ENCODE assay signal across 21 mouse cellular contexts in genomic region chr3:61247344-61247743, GRCm38 (mm10).
A peak's percentile ranks its signal among the peaks of the same experiment; 100 is the strongest.
DNase-seq lines count a peak whose midpoint lies in the region; TF ChIP-seq lines count a peak whose summit lies in the region.
"Had no signal": no experiment of that assay in that cellular context is flagged by ENCODE, and none has a peak within 500 bp of the region (broad histone marks: within the 10 kb centered on the region; RNA-seq: fewer than 3 reads in every experiment).

No protein-coding gene starts in this region.

- TF ChIP-seq CTCF in kidney, adult 2 months (conservative IDR thresholded peaks at IDR 0.05; ENCODE audit: insufficient read depth, insufficient read length, low read depth, low read length): no peak
- TF ChIP-seq CTCF in C2C12 (IDR thresholded peaks at IDR 0.05; ENCODE audit: control insufficient read depth, insufficient read depth, insufficient read length): no peak

- TF ChIP-seq POLR2A in kidney, adult 2 months (IDR thresholded peaks at IDR 0.05; ENCODE audit: low read depth, low read length): no peak

- H3K27me3 ChIP-seq in heart, embryonic 10.5 days (ENCODE audit: insufficient read depth, poor library complexity, severe bottlenecking): no peaks in the 10 kb centered on the region
- no peaks in the 10 kb centered on the region for H3K27me3 ChIP-seq in kidney, adult 2 months (replicated peaks; ENCODE audit: control insufficient read depth, insufficient read depth, low read length)
- no peaks in the 10 kb centered on the region for H3K27me3 ChIP-seq in C2C12 (ENCODE audit: control insufficient read depth, insufficient read depth, insufficient read length)
- H3K27me3 ChIP-seq: embryonic facial prominence, embryonic 12.5 days; forebrain, embryonic 15.5 days; hindbrain, embryonic 12.5 days; liver, embryonic 12.5 days; neural tube, embryonic 12.5 days had no signal

- no peak overlapping the region for H3K4me3 ChIP-seq in heart, embryonic 10.5 days
- H3K4me3 ChIP-seq in kidney, adult 2 months (ENCODE audit: insufficient read depth, low read depth, low read length): no peak overlapping the region
- no peak overlapping the region for H3K4me3 ChIP-seq in C2C12 (ENCODE audit: insufficient read depth, poor library complexity, severe bottlenecking)
- H3K4me3 ChIP-seq: embryonic facial prominence, embryonic 12.5 days; erythroblast, embryonic 14.5 days; forebrain, embryonic 15.5 days; hindbrain, embryonic 12.5 days; left cerebral cortex, adult 2 months; liver, embryonic 12.5 days; neural tube, embryonic 12.5 days had no signal

- WGBS in heart, embryonic 10.5 days: 60% methylated on average over 1 of the region's 1 CpGs
- WGBS in kidney, adult 2 months: 18% methylated on average over 1 of the region's 1 CpGs

- H3K9me3 ChIP-seq in heart, embryonic 10.5 days: no peaks in the 10 kb centered on the region
- H3K9me3 ChIP-seq: embryonic facial prominence, embryonic 12.5 days; forebrain, embryonic 15.5 days; hindbrain, embryonic 12.5 days; liver, embryonic 12.5 days; neural tube, embryonic 12.5 days had no signal

- H3K27ac ChIP-seq in heart, embryonic 10.5 days: no peak overlapping the region
- no peak overlapping the region for H3K27ac ChIP-seq in kidney, adult 2 months (ENCODE audit: insufficient read depth, low read depth, low read length)
- H3K27ac ChIP-seq: embryonic facial prominence, embryonic 12.5 days; forebrain, embryonic 15.5 days; hindbrain, embryonic 12.5 days; left cerebral cortex, adult 2 months; liver, embryonic 12.5 days; neural tube, embryonic 12.5 days had no signal

- no peaks in the 10 kb centered on the region for H3K4me1 ChIP-seq in heart, embryonic 10.5 days
- H3K4me1 ChIP-seq in kidney, adult 2 months (ENCODE audit: control insufficient read depth, insufficient read depth, low read length): no peaks in the 10 kb centered on the region
- H3K4me1 ChIP-seq: embryonic facial prominence, embryonic 12.5 days; forebrain, embryonic 15.5 days; hindbrain, embryonic 12.5 days; liver, embryonic 12.5 days; neural tube, embryonic 12.5 days had no signal

- no peak overlapping the region for H3ac ChIP-seq in C2C12 (ENCODE audit: control insufficient read depth, insufficient read length, low read depth)

- intact Hi-C loops in gastrocnemius, postnatal 14 days (cut with DNase I; ENCODE audit: low total_unique reads): no loop called here

- no peaks in the 10 kb centered on the region for H3K79me2 ChIP-seq in C2C12 (ENCODE audit: control insufficient read depth, insufficient read depth)

- H3K36me3 ChIP-seq in heart, embryonic 10.5 days: no peaks in the 10 kb centered on the region
- H3K36me3 ChIP-seq in kidney, adult 2 months (ENCODE audit: control insufficient read depth, insufficient read depth, low read length): no peaks in the 10 kb centered on the region
- no peaks in the 10 kb centered on the region for H3K36me3 ChIP-seq in C2C12 (ENCODE audit: control insufficient read depth, insufficient read depth)
- H3K36me3 ChIP-seq: embryonic facial prominence, embryonic 12.5 days; forebrain, embryonic 15.5 days; hindbrain, embryonic 12.5 days; liver, embryonic 12.5 days; neural tube, embryonic 12.5 days had no signal

- no peaks in the 10 kb centered on the region for H3K79me3 ChIP-seq in C2C12 (ENCODE audit: low read depth)

- peak; percentile 37 to 50 for DNase-seq in heart, adult 18-20 months
- no peak for DNase-seq in heart, embryonic 10.5 days (ENCODE audit: low spot score)
- peak; percentile 18 to 37 for DNase-seq in kidney, postnatal 4 days
- DNase-seq in kidney, adult 2 months: no peak
- peak; percentile 54 for DNase-seq in gastrocnemius, postnatal 14 days
- no peak for DNase-seq in cerebellum, adult 11-12 months
- no peak for DNase-seq in natural killer cell, adult 2 months (ENCODE audit: low spot score in 2 of 2)
- DNase-seq: adrenal gland, adult 2 months; cerebellum, adult 9-10 months; kidney, adult 18-20 months; kidney, postnatal 25 days; lung, embryonic 14.5 days; thymus, postnatal 14 days had no signal

TF ChIP-seq in C2C12, 6 proteins besides CTCF, POLR2A, EP300 and RAD21:
- TF ChIP-seq MYOG (IDR thresholded peaks at IDR 0.05; ENCODE audit: control insufficient read depth, extremely low read depth, insufficient read length) (no peak), MYOD1 (IDR thresholded peaks at IDR 0.05; ENCODE audit: control insufficient read depth, insufficient read length, low read depth) (peak; percentile 22), MAX (IDR thresholded peaks at IDR 0.05) (no peak)
TF ChIP-seq in C2C12: peak in this region for 1.

Comparison
In these comparisons a context has a peak if more than half of its experiments do, and no peak if none do; other contexts are left out.
1. DNase-seq: peak in heart, adult 18-20 months (2 of 2), kidney, postnatal 4 days (2 of 2) and gastrocnemius, postnatal 14 days (single experiment); none in heart, embryonic 10.5 days (single experiment), kidney, adult 2 months (single experiment), cerebellum, adult 11-12 months (single experiment) and natural killer cell, adult 2 months (0 of 2).